Mouse (Mus musculus): Measurements from ENCODE around the gene Vmn1r55. TPM values are rescaled to one million over a fixed set of nuclear protein-coding genes. Genes with fewer than 3 reads are reported as not detected.
"Not testable (repeated sequence)": the region's sequence is repeated elsewhere in the genome, so short reads cannot be mapped to it uniquely, and the experiment has no call there.

The Vmn1r55 gene
- not detected in 2 replicates for polyA plus RNA-seq (2014; fragmentation: Nextera tagmentation; extraction: Ambion mirVana)

- H3K9me3 ChIP-seq (ENCODE audit: control insufficient read depth, low read length); DNase-seq (ENCODE audit: low spot score); H3K27ac ChIP-seq (ENCODE audit: low read depth); H3K4me1 ChIP-seq (replicated peaks; ENCODE audit: control insufficient read depth, insufficient read depth, low read length); H3K4me2 ChIP-seq (ENCODE audit: low read length); H3K4me3 ChIP-seq (ENCODE audit: low read depth, low read length); H3K9ac ChIP-seq (ENCODE audit: low read length); H3K27me3 ChIP-seq (replicated peaks; ENCODE audit: control insufficient read depth, insufficient read depth, low read length); H3K36me3 ChIP-seq (ENCODE audit: control insufficient read depth, insufficient read depth, low read length); ATAC-seq (replicated peaks; ENCODE audit: low FRiP score, low TSS enrichment, low read depth): not testable (repeated sequence)
Measured at GRCm38 (mm10) chr7:5149570-5149969, at the start of gene Vmn1r55. TSS of gene Vmn1r55 (minus strand) at chr7:5149670.

GRCm38 (mm10) chr7:5196647-5197046 lies 47.2 kb upstream of the Vmn1r55 start, which contains the start of gene Vmn1r56:
TSS of gene Vmn1r56 (minus strand) at chr7:5196747.
- not testable (repeated sequence) for ATAC-seq (replicated peaks; ENCODE audit: low FRiP score, low TSS enrichment, low read depth); H3K4me1 ChIP-seq (replicated peaks; ENCODE audit: control insufficient read depth, insufficient read depth, low read length); H3K27ac ChIP-seq (ENCODE audit: low read depth); H3K27me3 ChIP-seq (replicated peaks; ENCODE audit: control insufficient read depth, insufficient read depth, low read length); H3K4me3 ChIP-seq (ENCODE audit: low read depth, low read length); DNase-seq (ENCODE audit: low spot score); H3K9ac ChIP-seq (ENCODE audit: low read length); H3K9me3 ChIP-seq (ENCODE audit: control insufficient read depth, low read length); H3K4me2 ChIP-seq (ENCODE audit: low read length); H3K36me3 ChIP-seq (ENCODE audit: control insufficient read depth, insufficient read depth, low read length)

- H3K27ac ChIP-seq (ENCODE audit: low read depth) = no peak within 1 kb of the TSS
- H3K27me3 ChIP-seq (replicated peaks; ENCODE audit: control insufficient read depth, insufficient read depth, low read length) = no peaks in the 10 kb centered on the region
- no peaks in the 10 kb centered on the region for H3K4me1 ChIP-seq (replicated peaks; ENCODE audit: control insufficient read depth, insufficient read depth, low read length)
- DNase-seq (ENCODE audit: low spot score) = peak; percentile 84
- 18% methylated on average over 42 of the region's 42 CpGs for WGBS
- ATAC-seq (replicated peaks; ENCODE audit: low FRiP score, low TSS enrichment, low read depth) = peak; percentile 60; the same call in 1 of the 2 replicates
- peak within 1 kb of the TSS; percentile 30 for H3K4me3 ChIP-seq (ENCODE audit: low read depth, low read length)
- no peaks in the 10 kb centered on the region for H3K9me3 ChIP-seq (ENCODE audit: control insufficient read depth, low read length)
- peak within 1 kb of the TSS; percentile 34 for H3K9ac ChIP-seq (ENCODE audit: low read length)
- no peaks in the 10 kb centered on the region for H3K36me3 ChIP-seq (ENCODE audit: control insufficient read depth, insufficient read depth, low read length)
- peak within 1 kb of the TSS; percentile 61 for H3K4me2 ChIP-seq (ENCODE audit: low read length)
Measured at GRCm38 (mm10) chr7:5125549-5126406, 23.7 kb downstream of the Vmn1r55 start, which contains the start of gene Rasl2-9. TSS of gene Rasl2-9 (minus strand) at chr7:5125950.

GRCm38 (mm10) chr7:5125078-5125477 lies 24.4 kb downstream of the Vmn1r55 start:
- Histone ChIP-seq H3K4me3 (ENCODE audit: low read depth, low read length) (no peak overlapping the region), H3K9ac (ENCODE audit: low read length) (no peak overlapping the region), H3K4me2 (ENCODE audit: low read length) (no peak overlapping the region), H3K9me3 (ENCODE audit: control insufficient read depth, low read length) (no peaks in the 10 kb centered on the region), H3K4me1 (replicated peaks; ENCODE audit: control insufficient read depth, insufficient read depth, low read length) (no peaks in the 10 kb centered on the region), H3K27me3 (replicated peaks; ENCODE audit: control insufficient read depth, insufficient read depth, low read length) (no peaks in the 10 kb centered on the region), H3K27ac (ENCODE audit: low read depth) (no peak overlapping the region), H3K36me3 (ENCODE audit: control insufficient read depth, insufficient read depth, low read length) (no peaks in the 10 kb centered on the region)
- no peak for ATAC-seq (replicated peaks; ENCODE audit: low FRiP score, low TSS enrichment, low read depth)
- WGBS = 83% methylated on average over 8 of the region's 8 CpGs
- no peak for DNase-seq (ENCODE audit: low spot score)

- Histone ChIP-seq H3K4me3 (ENCODE audit: low read depth, low read length) (no peak within 1 kb of the TSS), H3K4me1 (replicated peaks; ENCODE audit: control insufficient read depth, insufficient read depth, low read length) (no peaks in the 10 kb centered on the region)
- WGBS = 87% methylated on average over 3 of the region's 3 CpGs
Measured at GRCm38 (mm10) chr7:5116850-5117249, 32.6 kb downstream of the Vmn1r55 start, which contains the start of gene Rfpl4. TSS of gene Rfpl4 (minus strand) at chr7:5116950.

GRCm38 (mm10) chr7:5112701-5113100 lies 36.8 kb downstream of the Vmn1r55 start:
- no peaks in the 10 kb centered on the region for H3K4me1 ChIP-seq (replicated peaks; ENCODE audit: control insufficient read depth, insufficient read depth, low read length)
- DNase-seq (ENCODE audit: low spot score) = no peak
- no peak overlapping the region for H3K4me3 ChIP-seq (ENCODE audit: low read depth, low read length)
- 43% methylated on average over 3 of the region's 3 CpGs for WGBS
- no peak overlapping the region for H3K4me2 ChIP-seq (ENCODE audit: low read length)
- no peaks in the 10 kb centered on the region for H3K36me3 ChIP-seq (ENCODE audit: control insufficient read depth, insufficient read depth, low read length)
- no peak overlapping the region for H3K27ac ChIP-seq (ENCODE audit: low read depth)
- H3K9me3 ChIP-seq (ENCODE audit: control insufficient read depth, low read length) = no peaks in the 10 kb centered on the region
- no peak overlapping the region for H3K9ac ChIP-seq (ENCODE audit: low read length)
- no peaks in the 10 kb centered on the region for H3K27me3 ChIP-seq (replicated peaks; ENCODE audit: control insufficient read depth, insufficient read depth, low read length)
- ATAC-seq (replicated peaks; ENCODE audit: low FRiP score, low TSS enrichment, low read depth) = no peak

More at GRCm38 (mm10) chr7:5116850-5117249, 32.6 kb downstream of the Vmn1r55 start, which contains the start of gene Rfpl4:
- no peak within 1 kb of the TSS for H3K27ac ChIP-seq (ENCODE audit: low read depth)
- no peak within 1 kb of the TSS for H3K4me2 ChIP-seq (ENCODE audit: low read length)
- no peak for ATAC-seq (replicated peaks; ENCODE audit: low FRiP score, low TSS enrichment, low read depth)
- no peak for DNase-seq (ENCODE audit: low spot score)
- no peaks in the 10 kb centered on the region for H3K36me3 ChIP-seq (ENCODE audit: control insufficient read depth, insufficient read depth, low read length)
- no peaks in the 10 kb centered on the region for H3K9me3 ChIP-seq (ENCODE audit: control insufficient read depth, low read length)
- no peaks in the 10 kb centered on the region for H3K27me3 ChIP-seq (replicated peaks; ENCODE audit: control insufficient read depth, insufficient read depth, low read length)
- no peak within 1 kb of the TSS for H3K9ac ChIP-seq (ENCODE audit: low read length)

- Histone ChIP-seq H3K4me2 (ENCODE audit: low read length) (no peak overlapping the region), H3K9ac (ENCODE audit: low read length) (no peak overlapping the region), H3K27ac (ENCODE audit: low read depth) (no peak overlapping the region), H3K36me3 (ENCODE audit: control insufficient read depth, insufficient read depth, low read length) (no peaks in the 10 kb centered on the region), H3K4me3 (ENCODE audit: low read depth, low read length) (no peak overlapping the region), H3K27me3 (replicated peaks; ENCODE audit: control insufficient read depth, insufficient read depth, low read length) (no peaks in the 10 kb centered on the region), H3K4me1 (replicated peaks; ENCODE audit: control insufficient read depth, insufficient read depth, low read length) (no peaks in the 10 kb centered on the region), H3K9me3 (ENCODE audit: control insufficient read depth, low read length) (no peaks in the 10 kb centered on the region)
- no peak for DNase-seq (ENCODE audit: low spot score)
- 81% methylated on average over 8 of the region's 8 CpGs for WGBS
- ATAC-seq (replicated peaks; ENCODE audit: low FRiP score, low TSS enrichment, low read depth) = no peak
Measured at GRCm38 (mm10) chr7:5109301-5109700, 40.2 kb downstream of the Vmn1r55 start.

- Histone ChIP-seq H3K27me3 (replicated peaks; ENCODE audit: control insufficient read depth, insufficient read depth, low read length) (no peaks in the 10 kb centered on the region), H3K4me3 (ENCODE audit: low read depth, low read length) (no peak overlapping the region), H3K4me1 (replicated peaks; ENCODE audit: control insufficient read depth, insufficient read depth, low read length) (no peaks in the 10 kb centered on the region), H3K36me3 (ENCODE audit: control insufficient read depth, insufficient read depth, low read length) (no peaks in the 10 kb centered on the region), H3K9ac (ENCODE audit: low read length) (no peak overlapping the region), H3K27ac (ENCODE audit: low read depth) (no peak overlapping the region), H3K4me2 (ENCODE audit: low read length) (no peak overlapping the region), H3K9me3 (ENCODE audit: control insufficient read depth, low read length) (no peaks in the 10 kb centered on the region)
- ATAC-seq (replicated peaks; ENCODE audit: low FRiP score, low TSS enrichment, low read depth) (no peak), DNase-seq (ENCODE audit: low spot score) (peak; percentile 10)
- 77% methylated on average over 4 of the region's 4 CpGs for WGBS
Measured at GRCm38 (mm10) chr7:5108272-5108671, 41.2 kb downstream of the Vmn1r55 start.

- H3K4me1 ChIP-seq (replicated peaks; ENCODE audit: control insufficient read depth, insufficient read depth, low read length) = no peaks in the 10 kb centered on the region
- 88% methylated on average over 2 of the region's 2 CpGs for WGBS
- H3K9ac ChIP-seq (ENCODE audit: low read length) = no peak overlapping the region
- H3K27ac ChIP-seq (ENCODE audit: low read depth) = no peak overlapping the region
- H3K4me3 ChIP-seq (ENCODE audit: low read depth, low read length) = no peak overlapping the region
- DNase-seq (ENCODE audit: low spot score) (no peak), ATAC-seq (replicated peaks; ENCODE audit: low FRiP score, low TSS enrichment, low read depth) (no peak)
- no peaks in the 10 kb centered on the region for H3K9me3 ChIP-seq (ENCODE audit: control insufficient read depth, low read length)
- peaks cover 18% of the 10 kb centered on the region for H3K36me3 ChIP-seq (ENCODE audit: control insufficient read depth, insufficient read depth, low read length)
- H3K4me2 ChIP-seq (ENCODE audit: low read length) = no peak overlapping the region
- no peaks in the 10 kb centered on the region for H3K27me3 ChIP-seq (replicated peaks; ENCODE audit: control insufficient read depth, insufficient read depth, low read length)
Measured at GRCm38 (mm10) chr7:5102564-5102963, 46.9 kb downstream of the Vmn1r55 start.
